Mouse (Mus musculus) heart, embryonic 11.5 days (tissue): ENCODE data around the gene Rfx4. TPM values are rescaled to one million over a fixed set of nuclear protein-coding genes. Genes with fewer than 3 reads are reported as not detected.

Experiments
- ATAC-seq: fragments of 200-750 bp; cut with Nextera tagmentation; replicated peaks from 2 replicates; pipeline ENCODE4 v1.8.0; 2017; ENCODE audit warnings: moderate library complexity; ENCODE audit not compliant: insufficient number of reproducible peaks, low FRiP score, low TSS enrichment
- H3K27ac ChIP-seq: fragments of 300-500 bp; sonication (generic); 2 replicates; pipeline ENCODE4 v1.5.1; 2014; ENCODE audit warnings: mild to moderate bottlenecking, low read depth, low read length
- H3K27me3 ChIP-seq: fragments of 300-500 bp; sonication (generic); 2 replicates; pipeline ENCODE4 v1.6.1; 2014; ENCODE audit warnings: mild to moderate bottlenecking, low read length, mixed read lengths; ENCODE audit not compliant: control insufficient read depth, insufficient read depth
- H3K36me3 ChIP-seq: fragments of 300-500 bp; sonication (generic); 2 replicates; pipeline ENCODE4 v1.6.1; 2014; ENCODE audit warnings: mild to moderate bottlenecking, low read length, moderate library complexity, mixed read lengths; ENCODE audit not compliant: control insufficient read depth, insufficient read depth
- H3K4me1 ChIP-seq: fragments of 300-500 bp; sonication (generic); 2 replicates; pipeline ENCODE4 v1.6.1; 2014; ENCODE audit warnings: low read length; ENCODE audit not compliant: control insufficient read depth, insufficient read depth
- H3K4me2 ChIP-seq: fragments of 300-500 bp; sonication (generic); 2 replicates; pipeline ENCODE4 v1.6.1; 2014; ENCODE audit warnings: mild to moderate bottlenecking, moderate library complexity
- H3K4me3 ChIP-seq: fragments of 300-500 bp; sonication (generic); 2 replicates; pipeline ENCODE4 v1.5.1; 2014; ENCODE audit warnings: low read depth, low read length
- H3K9ac ChIP-seq: fragments of 300-500 bp; sonication (generic); 2 replicates; pipeline ENCODE4 v1.6.1; 2014; ENCODE audit warnings: mild to moderate bottlenecking, low read depth, low read length, moderate library complexity
- H3K9me3 ChIP-seq: fragments of 300-500 bp; sonication (generic); replicated peaks from 2 replicates; pipeline ENCODE4 v1.6.1; 2016; ENCODE audit warnings: low read length; ENCODE audit not compliant: control insufficient read depth
- WGBS: fragments of 180-500 bp; shearing (Covaris S2); extraction: QIAGEN DNeasy Blood & Tissue Kit; methylation state at CpG from one replicate; pipeline ENCODE4 v1.1.7; 2014; ENCODE audit not compliant: insufficient replicate concordance; 5-methylcytosine and 5-hydroxymethylcytosine counted together
- polyA plus RNA-seq: library from polyadenylated mRNA; unstranded; fragments of >200 nt; fragmentation: Nextera tagmentation; extraction: Ambion mirVana; gene quantifications from 2 replicates; pipeline ENCODE4 v1.2.1, GENCODE M21; 2014

Gene Rfx4
- polyA plus RNA-seq, 1 experiment from 2014 or later = not detected

DNA sequence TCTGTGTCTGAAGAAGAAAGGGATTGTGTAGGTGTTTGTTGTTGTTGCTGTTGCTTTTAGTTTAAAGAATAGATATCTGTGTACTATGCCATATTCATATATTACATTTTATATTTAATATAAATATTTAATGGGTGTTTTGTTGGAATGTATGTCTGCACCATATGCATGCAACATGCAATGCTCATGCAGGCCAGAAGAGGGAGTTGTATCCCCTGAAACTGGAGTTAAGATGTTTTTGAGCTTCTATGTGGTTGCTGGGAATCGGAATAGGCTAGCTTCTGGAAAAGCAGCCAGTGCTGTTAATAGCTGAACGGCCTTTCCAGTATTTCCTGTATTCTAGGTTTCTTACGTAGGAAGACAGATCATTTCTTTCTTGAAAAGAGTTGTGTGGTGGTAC lies 189.8 kb downstream of the Rfx4 start:
- 90% methylated on average over 3 of the region's 3 CpGs for WGBS

DNA sequence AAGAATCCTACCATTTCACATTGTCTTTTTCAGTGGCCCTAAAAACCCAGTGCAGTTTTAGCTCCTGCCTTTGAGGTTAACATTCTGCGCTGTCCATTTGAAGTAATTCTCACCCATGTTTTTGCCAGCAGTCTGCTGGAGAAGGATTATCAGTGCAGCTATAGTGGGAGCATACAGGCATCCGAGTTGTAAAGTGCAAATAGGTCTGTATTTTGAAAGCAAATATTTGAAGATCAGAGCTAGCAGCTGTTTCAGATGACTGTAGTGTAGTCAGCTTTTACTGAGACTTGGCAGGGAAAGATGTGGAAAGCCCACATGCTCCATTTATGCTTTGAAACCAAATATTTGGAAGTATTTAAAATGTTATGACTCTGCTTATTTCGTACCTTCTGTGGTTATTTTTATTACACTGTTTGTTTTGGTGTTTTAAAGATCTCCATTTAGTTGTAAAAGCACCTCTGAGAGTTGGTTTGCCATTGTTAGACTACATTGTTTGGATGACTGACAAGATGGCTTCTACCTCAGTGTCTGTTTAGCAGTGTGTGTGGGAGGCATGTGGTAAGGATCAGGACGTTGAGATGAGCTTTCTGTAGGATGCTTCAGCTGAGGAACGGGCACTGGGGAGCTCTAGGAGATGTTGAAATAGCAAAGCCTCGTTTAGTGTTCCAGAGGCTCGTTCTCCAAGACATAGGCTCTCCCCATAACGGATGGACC lies 193.3 kb downstream of the Rfx4 start:
- Histone ChIP-seq H3K36me3 (peaks cover 8% of the 10 kb centered on the region), H3K9ac (no peak overlapping the region)
- WGBS = 70% methylated on average over 8 of the region's 8 CpGs

More for the DNA sequence above, 189.8 kb downstream of the Rfx4 start:
- H3K27ac ChIP-seq = no peak overlapping the region
- H3K4me1 ChIP-seq = no peaks in the 10 kb centered on the region
- no peaks in the 10 kb centered on the region for H3K27me3 ChIP-seq
- H3K36me3 ChIP-seq = peaks cover 8% of the 10 kb centered on the region
- H3K4me3 ChIP-seq = no peak overlapping the region
- H3K4me2 ChIP-seq = no peak overlapping the region
- H3K9ac ChIP-seq = no peak overlapping the region
- no peaks in the 10 kb centered on the region for H3K9me3 ChIP-seq
- ATAC-seq = no peak

GRCm38 (mm10) chr10:84949684-84950010 lies 193.8 kb downstream of the Rfx4 start:
- H3K4me2 ChIP-seq = no peak overlapping the region
- H3K9ac ChIP-seq = no peak overlapping the region
- no peaks in the 10 kb centered on the region for H3K9me3 ChIP-seq
- no peak for ATAC-seq
- 82% methylated on average over 3 of the region's 3 CpGs for WGBS
- H3K36me3 ChIP-seq = peaks cover 8% of the 10 kb centered on the region
- H3K27ac ChIP-seq = no peak overlapping the region
- H3K27me3 ChIP-seq = no peaks in the 10 kb centered on the region
- no peaks in the 10 kb centered on the region for H3K4me1 ChIP-seq
- no peak overlapping the region for H3K4me3 ChIP-seq

More for the DNA sequence above, 193.3 kb downstream of the Rfx4 start:
- ATAC-seq = no peak
- Histone ChIP-seq H3K27ac (no peak overlapping the region), H3K9me3 (no peaks in the 10 kb centered on the region), H3K4me3 (no peak overlapping the region), H3K4me1 (no peaks in the 10 kb centered on the region), H3K27me3 (no peaks in the 10 kb centered on the region), H3K4me2 (no peak overlapping the region)

DNA sequence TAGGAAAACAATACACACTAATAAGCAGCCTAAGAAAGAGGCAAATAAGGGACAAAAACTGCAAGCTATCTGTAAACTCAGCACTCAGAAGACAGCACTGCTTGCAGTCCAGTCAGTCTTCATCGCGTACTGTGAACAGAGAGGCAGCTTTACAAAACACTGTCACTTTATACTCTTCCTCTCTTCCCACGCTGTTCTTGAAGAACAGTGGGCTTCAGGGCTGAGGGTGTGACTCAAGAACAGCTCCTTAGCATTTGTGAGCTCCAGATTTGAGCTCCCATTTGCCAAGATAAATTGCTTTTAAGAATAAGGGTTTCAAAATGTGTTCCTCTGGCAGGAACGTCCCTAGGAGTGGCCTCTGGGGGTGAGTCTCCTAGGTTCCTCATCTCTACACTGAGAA lies 194.5 kb downstream of the Rfx4 start:
- H3K4me3 ChIP-seq = no peak overlapping the region
- no peak overlapping the region for H3K9ac ChIP-seq
- peaks cover 8% of the 10 kb centered on the region for H3K36me3 ChIP-seq
- no peaks in the 10 kb centered on the region for H3K27me3 ChIP-seq
- H3K27ac ChIP-seq = no peak overlapping the region
- no peaks in the 10 kb centered on the region for H3K4me1 ChIP-seq
- H3K4me2 ChIP-seq = no peak overlapping the region
- ATAC-seq = no peak
- H3K9me3 ChIP-seq = no peaks in the 10 kb centered on the region
- WGBS = 79% methylated on average over 4 of the region's 4 CpGs

DNA sequence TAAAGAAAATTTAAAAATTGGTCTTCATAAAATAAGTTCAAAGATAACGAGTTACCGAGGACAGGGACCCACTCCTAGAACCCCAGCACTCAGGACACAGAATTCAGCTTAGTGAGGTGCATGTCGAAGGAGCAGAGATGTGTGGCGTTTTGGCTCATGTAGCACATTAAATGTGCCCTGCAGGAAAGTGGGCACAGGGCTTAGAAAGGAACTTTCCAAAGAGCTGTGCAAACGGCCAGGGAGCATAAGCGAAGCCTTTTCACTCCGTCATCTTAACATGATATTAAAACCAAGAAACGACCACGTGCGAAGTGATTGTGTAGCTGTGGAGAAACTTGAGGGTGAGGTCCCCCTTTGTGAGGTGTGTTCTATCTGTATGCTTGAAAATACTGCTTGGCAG lies 198.4 kb downstream of the Rfx4 start:
- 87% methylated on average over 10 of the region's 10 CpGs for WGBS
- Histone ChIP-seq H3K27ac (no peak overlapping the region), H3K9me3 (no peaks in the 10 kb centered on the region), H3K4me2 (no peak overlapping the region), H3K4me1 (no peaks in the 10 kb centered on the region), H3K36me3 (no peaks in the 10 kb centered on the region; the same call in none of the 2 replicates), H3K27me3 (no peaks in the 10 kb centered on the region), H3K9ac (no peak overlapping the region), H3K4me3 (no peak overlapping the region)
- ATAC-seq = no peak

Other genes with a start within 250 kb of the Rfx4 start
- 103 and 113 TPM in 2 replicates for gene Ckap4, start 222.0 kb upstream of the Rfx4 start, polyA plus RNA-seq
- 15.2 and 16.6 TPM in 2 replicates for gene Tcp11l2, start 179.4 kb upstream of the Rfx4 start, polyA plus RNA-seq
- 12.5 and 14.4 TPM in 2 replicates for gene Polr3b, start 133.8 kb upstream of the Rfx4 start, polyA plus RNA-seq
- 17.1 and 18.9 TPM in 2 replicates for gene Ric8b, start 161.6 kb downstream of the Rfx4 start, polyA plus RNA-seq